In genomic region chr9:14106371-14106770, GRCm38 (mm10) we compare ENCODE assay signal across 17 mouse cellular contexts.
"Had no signal": no experiment of that assay in that cellular context is flagged by ENCODE, and none has a peak within 500 bp of the region (broad histone marks: within the 10 kb centered on the region; RNA-seq: fewer than 3 reads in every experiment).

No protein-coding gene starts in this region.

- H3K27me3 ChIP-seq: liver, embryonic 13.5 days; midbrain, embryonic 12.5 days; neural tube, embryonic 15.5 days had no signal

- ATAC-seq: hindbrain, embryonic 16.5 days; inflammation-experienced regulatory T-cells, adult 6 months; liver, postnatal 0 days had no signal

- H3K36me3 ChIP-seq: liver, embryonic 13.5 days; midbrain, embryonic 12.5 days; neural tube, embryonic 15.5 days had no signal

- H3K4me2 ChIP-seq: liver, embryonic 13.5 days; midbrain, embryonic 12.5 days; neural tube, embryonic 15.5 days had no signal

- H3K9ac ChIP-seq: liver, embryonic 13.5 days; liver, postnatal 0 days; midbrain, embryonic 12.5 days; neural tube, embryonic 15.5 days had no signal

- DNase-seq: kidney, adult 18-20 months; kidney, postnatal 14 days; liver; liver, embryonic 13.5 days; liver, postnatal 0 days; lung, postnatal 10 days; right cerebral cortex, adult 18-20 months; right cerebral cortex, postnatal 25 days; thymus, postnatal 36 days had no signal

- H3K4me1 ChIP-seq: liver, embryonic 13.5 days; megakaryocyte, embryonic 14.5 days; midbrain, embryonic 12.5 days; neural tube, embryonic 15.5 days had no signal

- H3K9me3 ChIP-seq: liver, embryonic 13.5 days; megakaryocyte, embryonic 14.5 days; midbrain, embryonic 12.5 days; neural tube, embryonic 15.5 days had no signal

- H3K27ac ChIP-seq: left cerebral cortex, adult 2 months; liver, embryonic 13.5 days; macrophage; midbrain, embryonic 12.5 days; neural tube, embryonic 15.5 days had no signal

- H3K4me3 ChIP-seq: left cerebral cortex, adult 2 months; liver, embryonic 13.5 days; megakaryocyte, embryonic 14.5 days; midbrain, embryonic 12.5 days; myocyte; neural tube, embryonic 15.5 days had no signal
